Mouse (Mus musculus) retina, adult 2 months (tissue): Measurements from ENCODE around the gene CN725425.

Experiments
- DNase-seq: peaks from one replicate; pipeline ENCODE4 v3.0.0-alpha.2; 2012; ENCODE audit warnings: low read depth, low spot score

CN725425 gene

GRCm38 (mm10) chr15:91206518-91206917, 7.2 kb downstream of the CN725425 start:
- DNase-seq, result no peak

DNA sequence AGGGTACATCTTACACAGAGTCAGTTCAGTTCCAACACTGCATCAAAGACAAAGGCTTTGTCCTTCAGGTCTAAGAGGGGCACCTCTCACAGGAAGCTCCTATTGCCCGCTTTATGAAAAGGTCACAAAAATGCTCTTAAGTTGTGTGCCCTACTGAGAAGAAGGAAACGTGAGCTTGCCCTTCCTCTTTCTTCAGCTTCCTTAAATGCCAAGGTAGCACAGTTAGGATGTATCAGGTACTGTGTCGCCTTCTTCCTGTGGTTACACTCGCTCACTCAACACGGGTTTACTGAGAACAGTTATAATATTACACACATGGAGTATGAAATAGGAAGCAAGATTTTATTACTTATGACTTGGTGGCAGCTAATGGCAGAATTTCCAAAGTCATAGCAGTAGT, 38.0 kb downstream of the CN725425 start:
- DNase-seq, result no peak

GRCm38 (mm10) chr15:91240683-91241335, 41.5 kb downstream of the CN725425 start:
- DNase-seq, result no peak

GRCm38 (mm10) chr15:91250815-91251214, 51.5 kb downstream of the CN725425 start:
- DNase-seq, result no peak

DNA sequence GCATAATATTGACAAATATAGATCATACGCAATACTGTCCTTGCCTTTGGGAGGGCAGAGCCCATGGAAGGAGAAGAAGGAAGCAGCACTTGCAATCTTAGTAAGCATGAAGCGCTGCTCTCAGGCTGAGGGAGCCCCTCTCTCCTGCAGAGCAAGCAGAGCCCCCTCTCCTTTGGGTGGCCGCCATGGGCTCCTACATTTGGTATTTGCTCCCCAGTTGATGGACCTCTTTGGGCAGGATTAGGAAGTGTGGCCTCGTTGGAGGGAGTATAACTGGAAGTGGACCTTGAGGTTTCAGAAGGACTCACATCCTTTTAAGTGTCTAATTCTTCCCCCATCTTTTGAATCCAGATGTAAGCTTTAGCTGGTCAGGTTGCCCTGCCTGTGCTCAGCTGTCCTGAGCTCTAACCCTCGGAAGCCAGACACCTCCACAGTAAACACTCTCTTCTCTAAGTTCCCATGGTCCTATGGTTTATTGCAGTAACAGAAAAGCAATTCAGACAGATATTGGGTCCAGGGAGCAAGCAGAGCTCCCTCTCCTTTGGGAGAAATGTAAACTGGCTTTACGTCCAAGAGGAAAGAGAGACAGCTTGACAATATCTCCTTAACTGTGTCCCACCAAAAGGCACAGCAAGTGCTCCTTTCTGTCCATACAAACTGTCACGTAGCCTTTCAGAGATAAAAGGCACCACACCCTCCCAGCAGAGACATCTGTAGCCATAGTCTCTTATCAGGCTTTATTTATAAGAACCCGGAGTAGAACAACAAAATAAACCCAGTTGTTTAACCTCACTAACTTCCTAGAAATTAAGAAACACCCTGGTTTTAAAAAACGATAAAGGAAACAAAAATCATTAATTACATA, 52.5 kb downstream of the CN725425 start:
- DNase-seq, result no peak

- DNase-seq, result no peak
Measured at GRCm38 (mm10) chr15:91252956-91253355, 53.7 kb downstream of the CN725425 start.

DNA sequence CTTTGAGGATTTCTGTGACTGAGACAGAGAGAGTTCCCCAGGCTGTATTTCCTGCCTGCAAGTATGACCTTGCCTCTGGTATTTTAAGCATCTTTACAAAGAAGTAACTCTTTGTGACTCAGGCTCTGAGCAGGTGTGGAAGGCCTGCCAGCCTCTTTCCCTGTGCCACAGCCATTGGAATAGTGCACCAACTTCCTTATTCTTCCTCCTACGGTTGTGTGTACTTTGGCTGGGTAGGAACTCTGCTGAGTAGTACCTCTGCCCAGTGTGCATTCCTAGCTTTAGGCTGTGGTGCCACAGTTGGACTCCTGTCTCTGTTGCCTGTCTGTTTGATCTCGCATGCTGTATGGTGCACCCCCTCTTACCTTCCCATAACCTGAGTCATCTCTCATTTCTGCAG, 56.0 kb downstream of the CN725425 start:
- no peak for DNase-seq

GRCm38 (mm10) chr15:91257140-91257539, 57.8 kb downstream of the CN725425 start:
- DNase-seq, result no peak

- DNase-seq, result no peak
Measured at GRCm38 (mm10) chr15:91260578-91260977, 61.3 kb downstream of the CN725425 start.

- DNase-seq, result no peak
Measured at GRCm38 (mm10) chr15:91263926-91264325, 64.6 kb downstream of the CN725425 start.

DNA sequence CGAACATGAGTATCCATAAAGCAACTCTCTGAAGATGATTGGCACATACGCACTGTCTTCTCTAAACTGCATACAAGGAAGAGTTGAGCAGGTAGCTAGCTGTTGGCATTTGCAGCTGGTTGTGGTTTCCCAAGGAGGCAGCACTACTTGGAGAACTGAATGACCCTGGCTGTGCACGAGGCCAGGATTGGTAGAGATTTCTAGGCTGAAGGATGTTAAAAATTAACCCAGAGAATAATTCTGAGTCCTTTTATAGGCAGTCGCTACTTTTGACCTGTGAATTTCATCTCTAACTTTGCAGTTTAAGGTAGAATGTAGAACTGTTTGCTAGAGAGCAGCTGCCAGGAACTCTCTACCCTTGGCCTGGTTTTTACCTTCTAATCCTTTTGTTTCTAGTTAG, 69.2 kb downstream of the CN725425 start:
- DNase-seq, result no peak

GRCm38 (mm10) chr15:91275961-91276360, 76.7 kb downstream of the CN725425 start:
- no peak for DNase-seq

DNA sequence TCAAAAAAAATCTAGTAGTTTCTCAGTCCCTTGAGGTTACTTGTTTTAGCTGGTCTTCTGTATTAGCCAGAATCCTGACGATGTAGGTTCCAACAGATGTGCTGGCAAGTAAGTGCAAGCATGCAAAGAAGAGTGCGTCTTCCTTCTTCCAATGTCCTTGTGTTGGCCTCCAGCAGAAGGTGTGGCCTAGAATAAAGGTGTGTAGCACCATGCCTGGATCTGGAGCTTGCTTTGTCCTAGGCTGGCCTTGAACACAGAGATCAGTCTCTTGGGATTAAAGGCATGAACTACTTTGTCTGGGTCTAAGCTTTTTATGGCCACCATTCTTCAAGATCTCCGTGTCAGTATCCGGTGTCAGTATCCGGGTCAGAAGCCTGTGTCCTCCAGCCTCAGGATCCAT, 80.3 kb downstream of the CN725425 start:
- DNase-seq, result no peak

- DNase-seq, result no peak
Measured at GRCm38 (mm10) chr15:91281521-91281920, 82.2 kb downstream of the CN725425 start.

GRCm38 (mm10) chr15:91282822-91283221, 83.5 kb downstream of the CN725425 start:
- no peak for DNase-seq

GRCm38 (mm10) chr15:91283418-91283817, 84.1 kb downstream of the CN725425 start:
- DNase-seq, result no peak

DNA sequence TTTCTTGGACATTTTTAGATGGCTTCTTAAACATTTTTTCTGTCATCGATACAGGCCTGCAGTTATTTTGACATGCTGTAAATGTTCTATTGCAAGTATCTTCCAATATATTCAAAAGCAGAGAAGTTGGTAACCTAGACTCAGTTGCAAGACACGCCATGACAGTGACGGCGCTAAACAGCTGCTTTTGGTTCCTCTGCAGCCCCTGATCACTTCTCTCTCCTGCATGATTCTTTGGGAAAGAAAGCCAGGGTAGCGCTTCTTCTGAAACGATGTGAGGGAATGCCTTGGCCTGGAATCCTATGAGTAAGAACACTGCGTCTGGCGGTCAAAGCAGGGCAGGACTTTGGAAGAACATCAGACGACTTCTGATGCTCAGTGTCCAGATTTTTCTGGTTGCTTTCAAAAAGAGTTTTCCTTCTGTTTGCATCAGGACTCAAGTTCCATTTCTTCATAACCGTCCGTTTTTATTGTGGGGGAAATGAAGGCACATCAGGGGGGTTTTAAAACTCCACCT, 100.1 kb downstream of the CN725425 start:
- no peak for DNase-seq

- peak; percentile 38 for DNase-seq
Measured at GRCm38 (mm10) chr15:91301366-91301765, 102.1 kb downstream of the CN725425 start.

DNA sequence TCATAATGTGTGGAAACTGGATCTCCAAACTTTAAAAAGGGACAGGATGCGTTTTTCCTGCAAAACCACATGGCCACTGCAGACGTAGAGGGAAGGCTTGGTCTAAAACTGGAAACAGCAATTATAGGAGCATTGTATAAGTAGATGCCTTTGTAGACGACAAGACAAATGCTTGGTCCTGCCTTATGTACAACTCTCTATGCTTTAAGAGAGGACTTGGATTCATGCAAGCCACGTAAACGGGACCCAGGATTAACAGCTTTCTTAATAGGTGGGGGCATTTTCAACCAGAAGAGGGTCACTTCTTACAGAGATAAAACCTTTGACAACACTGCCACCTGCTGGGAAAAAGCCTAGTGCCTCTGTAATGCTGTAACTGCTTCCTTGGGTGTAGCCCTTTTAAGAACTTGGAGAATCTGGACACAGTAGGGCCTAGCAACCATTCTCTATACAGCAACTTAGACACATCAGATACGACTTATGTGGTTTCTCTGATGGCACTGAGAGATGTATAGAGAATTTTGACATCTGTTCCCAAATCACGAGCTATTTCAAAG, 105.1 kb downstream of the CN725425 start:
- peak; percentile 38 for DNase-seq
